Mouse (Mus musculus): ENCODE results near the gene Gm28539. TPM values are rescaled to one million over a fixed set of nuclear protein-coding genes. Genes with fewer than 3 reads are reported as not detected.
"Not testable (repeated sequence)": the region's sequence is repeated elsewhere in the genome, so short reads cannot be mapped to it uniquely, and the experiment has no call there.

Gm28539 gene
- total RNA-seq, 2 experiments from 2014 or later = 1.4 to 10.7 TPM

- Histone ChIP-seq H3K27ac (peak overlapping the region; percentile 97), H3K4me3 (peak overlapping the region; percentile 63)
- DNase-seq (ENCODE audit: low spot score in 2 of 2) = no peak
- no peak for TF ChIP-seq CTCF (conservative IDR thresholded peaks at IDR 0.05)
Measured at GRCm38 (mm10) chr16:18812385-18812910, 23.9 kb upstream of the Gm28539 start.

GRCm38 (mm10) chr16:18822356-18822755, 14.0 kb upstream of the Gm28539 start:
- DNase-seq (ENCODE audit: low spot score in 2 of 2) = no peak
- H3K27ac ChIP-seq = peak overlapping the region; percentile 73
- H3K4me3 ChIP-seq = no peak overlapping the region
- TF ChIP-seq CTCF (conservative IDR thresholded peaks at IDR 0.05) = no peak

- no peak for TF ChIP-seq CTCF (conservative IDR thresholded peaks at IDR 0.05)
- DNase-seq (ENCODE audit: low spot score in 2 of 2) = peak; percentile 57 to 73
- Histone ChIP-seq H3K27ac (peak overlapping the region; percentile 73), H3K4me3 (no peak overlapping the region)
Measured at GRCm38 (mm10) chr16:18822925-18823324, 13.5 kb upstream of the Gm28539 start.

GRCm38 (mm10) chr16:18828630-18829029, 7.8 kb upstream of the Gm28539 start:
- DNase-seq (ENCODE audit: low spot score in 2 of 2) = no peak
- Histone ChIP-seq H3K27ac (no peak overlapping the region), H3K4me3 (no peak overlapping the region)
- TF ChIP-seq CTCF (conservative IDR thresholded peaks at IDR 0.05) = no peak

- no peak overlapping the region for H3K27ac ChIP-seq
- no peak for DNase-seq (ENCODE audit: low spot score in 2 of 2)
- TF ChIP-seq CTCF (conservative IDR thresholded peaks at IDR 0.05) = no peak
- no peak overlapping the region for H3K4me3 ChIP-seq
Measured at GRCm38 (mm10) chr16:18829102-18829501, 7.3 kb upstream of the Gm28539 start.

GRCm38 (mm10) chr16:18833486-18833885, 2.9 kb upstream of the Gm28539 start:
- Histone ChIP-seq H3K27ac (no peak overlapping the region), H3K4me3 (no peak overlapping the region)
- DNase-seq (ENCODE audit: low spot score in 2 of 2) = no peak
- TF ChIP-seq CTCF (conservative IDR thresholded peaks at IDR 0.05) = peak; percentile 62

GRCm38 (mm10) chr16:18836073-18836467, 314 bp upstream of the Gm28539 start:
- Histone ChIP-seq H3K4me3 (peak overlapping the region; percentile 97), H3K27ac (no peak overlapping the region)
- TF ChIP-seq CTCF (conservative IDR thresholded peaks at IDR 0.05) = no peak
- no peak for DNase-seq (ENCODE audit: low spot score in 2 of 2)

- TF ChIP-seq CTCF (conservative IDR thresholded peaks at IDR 0.05) = no peak
- H3K27ac ChIP-seq = no peak overlapping the region
- DNase-seq (ENCODE audit: low spot score in 2 of 2) = no peak
- no peak overlapping the region for H3K4me3 ChIP-seq
Measured at GRCm38 (mm10) chr16:18838346-18838745, 2.0 kb downstream of the Gm28539 start.

- TF ChIP-seq CTCF (conservative IDR thresholded peaks at IDR 0.05) = no peak
- no peak for DNase-seq (ENCODE audit: low spot score in 2 of 2)
- H3K4me3 ChIP-seq = no peak overlapping the region
- no peak overlapping the region for H3K27ac ChIP-seq
Measured at GRCm38 (mm10) chr16:18846301-18846820, 10.0 kb downstream of the Gm28539 start.

GRCm38 (mm10) chr16:18849521-18850190, 13.3 kb downstream of the Gm28539 start:
- not testable (repeated sequence) for DNase-seq (ENCODE audit: low spot score in 2 of 2); H3K4me3 ChIP-seq; H3K27ac ChIP-seq

GRCm38 (mm10) chr16:18858551-18858950, 22.2 kb downstream of the Gm28539 start:
- peak; percentile 67 to 68 for DNase-seq (ENCODE audit: low spot score in 2 of 2)
- peak; percentile 85 for TF ChIP-seq CTCF (conservative IDR thresholded peaks at IDR 0.05)

GRCm38 (mm10) chr16:18860186-18860585, 23.8 kb downstream of the Gm28539 start:
- no peak for DNase-seq (ENCODE audit: low spot score in 2 of 2)
- H3K27ac ChIP-seq = no peak overlapping the region
- H3K4me3 ChIP-seq = no peak overlapping the region
- no peak for TF ChIP-seq CTCF (conservative IDR thresholded peaks at IDR 0.05)

More at GRCm38 (mm10) chr16:18858551-18858950, 22.2 kb downstream of the Gm28539 start:
- no peak overlapping the region for H3K4me3 ChIP-seq
- no peak overlapping the region for H3K27ac ChIP-seq

GRCm38 (mm10) chr16:18870495-18870894, 34.1 kb downstream of the Gm28539 start:
- not testable (repeated sequence) for H3K4me3 ChIP-seq; DNase-seq (ENCODE audit: low spot score in 2 of 2); H3K27ac ChIP-seq

- H3K27ac ChIP-seq = peak overlapping the region; percentile 95
- DNase-seq (ENCODE audit: low spot score in 2 of 2) = no peak
- H3K4me3 ChIP-seq = peak overlapping the region; percentile 80
- no peak for TF ChIP-seq CTCF (conservative IDR thresholded peaks at IDR 0.05)
Measured at GRCm38 (mm10) chr16:18876091-18876441, 39.7 kb downstream of the Gm28539 start.

Data from layer of hippocampus, adult 2 months (tissue).